In the genomic region with DNA sequence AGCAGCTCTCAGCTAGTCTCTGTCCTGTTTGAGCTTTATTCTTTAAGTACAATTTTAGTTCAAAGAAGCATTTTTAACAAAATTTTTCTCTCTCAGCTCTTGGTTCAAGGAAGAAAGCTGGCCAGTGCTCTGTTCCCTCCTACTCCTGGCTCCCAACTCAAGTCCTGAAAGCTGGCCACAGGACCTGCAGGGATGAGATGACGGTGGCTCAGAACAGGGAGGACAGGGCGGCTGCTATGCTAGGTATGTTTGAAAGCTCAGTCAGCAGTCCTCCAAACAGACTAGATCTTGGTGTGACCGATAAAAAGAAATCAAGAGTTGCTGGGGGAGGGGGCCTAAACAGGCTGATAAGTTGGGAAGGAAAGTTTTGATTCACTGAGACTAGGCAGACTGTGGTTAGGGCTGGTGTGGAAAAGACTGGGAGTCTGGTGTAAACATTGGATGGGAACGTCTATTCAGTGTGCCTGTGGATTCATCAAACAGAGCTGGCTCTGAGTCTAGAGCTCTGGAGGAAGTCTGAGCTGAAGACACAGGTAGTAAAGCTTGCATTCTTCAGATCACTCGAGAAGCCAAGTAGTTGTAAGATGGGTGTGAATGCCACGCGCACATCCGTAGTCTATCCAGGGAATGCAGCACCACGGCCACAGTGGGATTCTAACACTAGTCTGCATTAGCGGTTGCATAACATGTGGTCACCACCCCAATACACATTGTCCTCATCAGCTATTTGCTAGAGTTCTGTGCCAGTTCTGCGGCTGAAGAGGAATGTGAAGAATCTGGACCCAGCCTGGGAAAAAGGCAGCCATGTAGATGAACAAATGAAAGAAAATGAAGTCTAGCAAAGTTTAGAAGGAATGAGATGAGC, we compare ENCODE assay signal across 9 mouse cellular contexts. TPM values are rescaled to one million over a fixed set of nuclear protein-coding genes. Genes with fewer than 3 reads are reported as not detected.
DNase-seq lines count a peak whose midpoint lies in the region; ATAC-seq and TF ChIP-seq lines count a peak whose summit lies in the region.
"Had no signal": no experiment of that assay in that cellular context is flagged by ENCODE, and none has a peak within 500 bp of the region (broad histone marks: within the 10 kb centered on the region; RNA-seq: fewer than 3 reads in every experiment).

No protein-coding gene starts in this region.

- no peak for ATAC-seq in heart, embryonic 12.5 days (ENCODE audit: insufficient number of reproducible peaks, low FRiP score)
- no peak for ATAC-seq in kidney, postnatal 0 days (replicated peaks; ENCODE audit: low FRiP score, low read depth)
- ATAC-seq in hindbrain, embryonic 12.5 days (ENCODE audit: low FRiP score) = no peak

- H3K36me3 ChIP-seq in heart, embryonic 12.5 days = no peaks in the 10 kb centered on the region
- no peaks in the 10 kb centered on the region for H3K36me3 ChIP-seq in kidney, postnatal 0 days (ENCODE audit: insufficient read depth, low read length)
- H3K36me3 ChIP-seq in small intestine, adult 2 months (ENCODE audit: control insufficient read depth, insufficient read depth, low read length) = no peaks in the 10 kb centered on the region
- H3K36me3 ChIP-seq in hindbrain, embryonic 12.5 days = no peaks in the 10 kb centered on the region
- H3K36me3 ChIP-seq: liver, embryonic 13.5 days had no signal

- H3K27ac ChIP-seq in heart, embryonic 12.5 days (ENCODE audit: poor library complexity, severe bottlenecking) = no peak overlapping the region
- H3K27ac ChIP-seq in gastrocnemius, adult 2 months = peak overlapping the region; percentile 81
- no peak overlapping the region for H3K27ac ChIP-seq in kidney, postnatal 0 days
- H3K27ac ChIP-seq in small intestine, adult 2 months (ENCODE audit: insufficient read depth, low read depth, low read length) = peak overlapping the region; percentile 44; the same call in 1 of the 2 replicates
- no peak overlapping the region for H3K27ac ChIP-seq in hindbrain, embryonic 12.5 days
- H3K27ac ChIP-seq: liver, embryonic 13.5 days had no signal

- peak; percentile 99 for DNase-seq in heart, adult 11 months
- DNase-seq in gastrocnemius, adult 2 months = peak; percentile 69
- DNase-seq in kidney, postnatal 0 days (ENCODE audit: low spot score) = peak; percentile 47
- DNase-seq in spleen, adult 18-20 months = no peak
- no peak for DNase-seq in layer of hippocampus, adult 8-10 months (ENCODE audit: low spot score in 2 of 2)
- DNase-seq: liver, embryonic 13.5 days had no signal

- no peak overlapping the region for H3K4me3 ChIP-seq in heart, embryonic 12.5 days
- H3K4me3 ChIP-seq in gastrocnemius, adult 2 months = peak overlapping the region; percentile 9; the same call in 1 of the 2 replicates
- H3K4me3 ChIP-seq in kidney, postnatal 0 days (replicated peaks; ENCODE audit: low read depth, low read length) = no peak overlapping the region
- no peak overlapping the region for H3K4me3 ChIP-seq in small intestine, adult 2 months (ENCODE audit: low read depth, low read length)
- no peak overlapping the region for H3K4me3 ChIP-seq in hindbrain, embryonic 12.5 days
- H3K4me3 ChIP-seq: liver, embryonic 13.5 days had no signal

- H3K4me1 ChIP-seq in heart, embryonic 12.5 days (replicated peaks) = peaks cover 22% of the 10 kb centered on the region
- no peaks in the 10 kb centered on the region for H3K4me1 ChIP-seq in kidney, postnatal 0 days (replicated peaks; ENCODE audit: insufficient read depth, low read length)
- no peaks in the 10 kb centered on the region for H3K4me1 ChIP-seq in small intestine, adult 2 months (ENCODE audit: control insufficient read depth, insufficient read depth, insufficient read length, low read length)
- H3K4me1 ChIP-seq in hindbrain, embryonic 12.5 days = no peaks in the 10 kb centered on the region; the same call in 1 of the 2 replicates

- TF ChIP-seq POLR2A in small intestine, adult 2 months (IDR thresholded peaks at IDR 0.05; ENCODE audit: low read depth, low read length) = no peak

- TF ChIP-seq CTCF in gastrocnemius, adult 2 months (IDR thresholded peaks at IDR 0.05) = no peak
- no peak for TF ChIP-seq CTCF in kidney, postnatal 0 days (IDR thresholded peaks at IDR 0.05; ENCODE audit: low read depth)
- no peak for TF ChIP-seq CTCF in small intestine, adult 2 months (IDR thresholded peaks at IDR 0.05; ENCODE audit: extremely low read depth, insufficient read length, insufficient replicate concordance, low read depth, low read length)

- H3K27me3 ChIP-seq in heart, embryonic 12.5 days (replicated peaks) = no peaks in the 10 kb centered on the region
- no peaks in the 10 kb centered on the region for H3K27me3 ChIP-seq in kidney, postnatal 0 days (ENCODE audit: insufficient read depth, low read length)
- no peaks in the 10 kb centered on the region for H3K27me3 ChIP-seq in small intestine, adult 2 months (ENCODE audit: control insufficient read depth, insufficient read depth, low read length)
- no peaks in the 10 kb centered on the region for H3K27me3 ChIP-seq in hindbrain, embryonic 12.5 days
- H3K27me3 ChIP-seq: liver, embryonic 13.5 days had no signal

- no peaks in the 10 kb centered on the region for H3K9me3 ChIP-seq in heart, embryonic 12.5 days (replicated peaks)
- H3K9me3 ChIP-seq in kidney, postnatal 0 days (replicated peaks; ENCODE audit: low read length) = no peaks in the 10 kb centered on the region
- no peaks in the 10 kb centered on the region for H3K9me3 ChIP-seq in hindbrain, embryonic 12.5 days (replicated peaks)
- H3K9me3 ChIP-seq: liver, embryonic 13.5 days had no signal

- no peak overlapping the region for H3K4me2 ChIP-seq in heart, embryonic 12.5 days
- no peak overlapping the region for H3K4me2 ChIP-seq in kidney, postnatal 0 days (ENCODE audit: low read length)
- H3K4me2 ChIP-seq in hindbrain, embryonic 12.5 days (replicated peaks) = no peak overlapping the region
- H3K4me2 ChIP-seq: liver, embryonic 13.5 days had no signal

- no peak overlapping the region for H3K9ac ChIP-seq in heart, embryonic 12.5 days
- H3K9ac ChIP-seq in kidney, postnatal 0 days (ENCODE audit: low read depth, low read length) = no peak overlapping the region
- no peak overlapping the region for H3K9ac ChIP-seq in hindbrain, embryonic 12.5 days
- H3K9ac ChIP-seq: liver, embryonic 13.5 days had no signal

- intact Hi-C loops in gastrocnemius, adult 2 months (cut with DNase I) = no loop called here

- 61% methylated on average over 11 of the region's 11 CpGs for WGBS in heart, embryonic 12.5 days
- 78% methylated on average over 11 of the region's 11 CpGs for WGBS in kidney, postnatal 0 days
- WGBS in small intestine, adult 2 months = 74% methylated on average over 11 of the region's 11 CpGs
- 86% methylated on average over 11 of the region's 11 CpGs for WGBS in hindbrain, embryonic 12.5 days

RNA-seq across cellular contexts. Expression of gene Rrp1b, which starts 53.3 kb away (rescaled TPM):
- polyA plus RNA-seq in heart, embryonic 12.5 days (2016; fragmentation: Nextera tagmentation; extraction: Ambion mirVana) = 39.9 and 44.1 TPM in 2 replicates
- 1 to 10 TPM; 7.0 to 9.3 TPM for total RNA-seq in gastrocnemius, adult 2 months (2021)
- polyA plus RNA-seq in kidney, postnatal 0 days (2015; fragmentation: Nextera tagmentation; extraction: Ambion mirVana) = 38.0 and 46.3 TPM in 2 replicates
- 2.7 and 2.8 TPM in 2 replicates for polyA plus RNA-seq in small intestine, adult 2 months (2012; rRNA removed)
- total RNA-seq in layer of hippocampus, adult 8-10 months (2022) = 10 to 100 TPM; 18.4 to 23.4 (median 19.3) TPM
- 44.7 and 45.4 TPM in 2 replicates for polyA plus RNA-seq in hindbrain, embryonic 12.5 days (2016; fragmentation: Nextera tagmentation; extraction: Ambion mirVana)

RNA-seq across cellular contexts. Expression of gene Hsf2bp, which starts 53.6 kb away (rescaled TPM):
- polyA plus RNA-seq in heart, embryonic 12.5 days (2016; fragmentation: Nextera tagmentation; extraction: Ambion mirVana) = 0.41 and 0.60 TPM in 2 replicates
- total RNA-seq in gastrocnemius, adult 2 months (2021) = 1 to 10 TPM in 1 of 2 experiments, under 1 TPM in 1; 0.46 to 1.5 TPM
- polyA plus RNA-seq in kidney, postnatal 0 days (2015; fragmentation: Nextera tagmentation; extraction: Ambion mirVana) = 2.9 and 3.1 TPM in 2 replicates
- 0.14 and 0.15 TPM in 2 replicates for polyA plus RNA-seq in small intestine, adult 2 months (2012; rRNA removed)
- total RNA-seq in layer of hippocampus, adult 8-10 months (2022) = 1 to 10 TPM in 2 of 4 experiments, under 1 TPM in 2; 0.35 to 1.6 (median 1.2) TPM
- polyA plus RNA-seq in hindbrain, embryonic 12.5 days (2016; fragmentation: Nextera tagmentation; extraction: Ambion mirVana) = 0.56 and 0.78 TPM in 2 replicates

Comparison
In these comparisons a context has a peak if more than half of its experiments do, and no peak if none do; other contexts are left out.
1. DNase-seq: peak in heart, adult 11 months (single experiment), gastrocnemius, adult 2 months (single experiment) and kidney, postnatal 0 days (single experiment); none in spleen, adult 18-20 months (0 of 2) and layer of hippocampus, adult 8-10 months (0 of 2).
2. H3K27ac ChIP-seq: peak in gastrocnemius, adult 2 months (single experiment) and small intestine, adult 2 months (single experiment); none in heart, embryonic 12.5 days (single experiment), kidney, postnatal 0 days (single experiment) and hindbrain, embryonic 12.5 days (single experiment).
3. RNA of gene Rrp1b, which starts 53.3 kb away (polyA plus RNA-seq): 44.7 to 45.4 TPM in hindbrain, embryonic 12.5 days, 39.9 to 44.1 TPM in heart, embryonic 12.5 days and 38.0 to 46.3 TPM in kidney, postnatal 0 days; 2.7 to 2.8 TPM in small intestine, adult 2 months; every median in the first group is over 10 times any median in the second.